Mouse (Mus musculus): ENCODE data around the gene Plekhg6.

DNA sequence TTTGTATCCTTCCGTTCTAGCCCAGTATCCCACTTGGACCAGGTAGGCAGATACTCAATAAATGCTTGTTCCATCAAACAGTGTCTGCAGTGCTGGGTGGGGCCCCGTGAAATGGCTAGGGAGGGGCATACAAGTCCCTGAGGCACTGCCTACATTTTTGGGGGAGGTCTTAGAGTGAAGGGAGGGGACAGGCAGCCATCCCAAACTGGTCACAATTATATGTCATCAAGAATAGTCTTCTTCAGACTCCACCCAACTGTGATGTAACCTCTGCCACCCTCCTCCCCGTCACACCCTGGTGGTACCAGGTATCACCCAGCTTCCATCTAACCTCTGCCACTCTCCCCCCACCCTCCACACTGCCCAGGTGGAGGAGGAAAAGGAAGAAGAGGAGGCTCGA lies 35.7 kb downstream of the Plekhg6 start:
- TF ChIP-seq CHD2 (IDR thresholded peaks at IDR 0.05; ENCODE audit: low read depth, low read length), result no peak
- no peak for TF ChIP-seq ZNF384 (IDR thresholded peaks at IDR 0.05; ENCODE audit: low read depth, low read length)

All from ES-E14 (cell line).